Mouse (Mus musculus) c-Kit-positive CD71-positive TER-119-positive erythroid progenitor cells, embryonic 14.5 days (primary cell): ENCODE data around the gene Ank.

Experiments used
- DNase-seq: peaks from one replicate; pipeline ENCODE4 v3.0.0-alpha.2; 2013; ENCODE audit warnings: low spot score

The Ank gene

DNA sequence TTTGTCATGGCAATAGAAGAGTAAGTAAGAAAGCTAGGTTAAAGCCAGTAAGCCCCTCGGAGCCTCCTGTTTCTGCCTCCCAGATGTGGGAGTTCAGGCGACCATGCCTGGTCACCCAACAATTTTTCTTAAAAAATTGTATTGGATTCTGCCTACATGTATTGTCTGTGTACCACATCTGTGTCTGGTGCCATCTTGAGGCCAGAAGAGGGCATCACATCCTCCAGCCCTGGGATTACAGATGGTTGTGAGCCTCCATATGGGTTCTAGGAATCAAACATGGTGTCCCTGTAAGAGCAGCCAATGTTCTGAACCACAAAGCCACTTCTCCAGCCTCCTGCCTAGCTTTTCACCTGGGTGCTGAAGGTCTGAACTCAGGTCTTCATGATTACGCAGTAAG lies 176.4 kb downstream of the Ank start:
- DNase-seq: no peak
